Mouse (Mus musculus) cerebellum, adult 2 months (tissue): ENCODE measurements around the gene Nfkbia. TPM values are rescaled to one million over a fixed set of nuclear protein-coding genes. Genes with fewer than 3 reads are reported as not detected.

Experiments
- DNase-seq, 2 experiments: peaks; one replicate each; pipeline ENCODE4 v3.0.0; 2021
- H3K27ac ChIP-seq: fragments of 200-500 bp; 2 replicates; pipeline ENCODE4 v1.5.1; 2012; ENCODE audit warnings: low read length, control low read depth, inconsistent platforms; ENCODE audit not compliant: insufficient read depth
- H3K27me3 ChIP-seq: fragments of 200-500 bp; 2 replicates; pipeline ENCODE4 v1.6.1; 2012; ENCODE audit warnings: inconsistent platforms, mild to moderate bottlenecking, low read length, moderate library complexity; ENCODE audit not compliant: control insufficient read depth, insufficient read depth
- H3K4me1 ChIP-seq: fragments of 200-500 bp; 2 replicates; pipeline ENCODE4 v1.6.1; 2011; ENCODE audit warnings: low read length; ENCODE audit not compliant: control insufficient read depth, insufficient read depth
- H3K4me3 ChIP-seq: fragments of 200-500 bp; replicated peaks from 2 replicates; pipeline ENCODE3; 2011; ENCODE audit warnings: mild to moderate bottlenecking, low read depth, low read length, control low read depth; ENCODE audit not compliant: insufficient read depth
- CTCF ChIP-seq: fragments of 200-500 bp; IDR thresholded peaks from 2 replicates; pipeline ENCODE4 v1.5.1; 2011; ENCODE audit warnings: low read depth, mild to moderate bottlenecking, control low read depth, low read length, moderate library complexity, borderline replicate concordance; ENCODE audit not compliant: insufficient read depth
- POLR2A ChIP-seq: fragments of 200-500 bp; IDR thresholded peaks from 2 replicates; pipeline ENCODE4 v1.6.1; 2011; ENCODE audit warnings: low read length, control low read depth, borderline replicate concordance; ENCODE audit not compliant: insufficient read depth
- WGBS: fragments of 180-500 bp; shearing (Covaris S2); methylation state at CpG from one replicate; pipeline ENCODE4 v1.1.7; 2018; 5-methylcytosine and 5-hydroxymethylcytosine counted together
- polyA plus RNA-seq: library from polyadenylated mRNA; depleted of rRNA; stranded (reverse); fragments of >200 nt; gene quantifications from 2 replicates; pipeline ENCODE4 v1.2.3, GENCODE M21; 2012

Nfkbia gene
- polyA plus RNA-seq, 1 experiment = 39.1 TPM

- TF ChIP-seq POLR2A = no peak
- TF ChIP-seq CTCF = no peak
- 86% methylated on average over 10 of the region's 10 CpGs for WGBS
- H3K27me3 ChIP-seq = no peaks in the 10 kb centered on the region
- no peak for DNase-seq
- no peak overlapping the region for H3K27ac ChIP-seq
- H3K4me1 ChIP-seq = peaks cover 34% of the 10 kb centered on the region
- no peak overlapping the region for H3K4me3 ChIP-seq
Measured at GRCm38 (mm10) chr12:55467331-55468180, 24.9 kb downstream of the Nfkbia start.

- 53% methylated on average over 5 of the region's 5 CpGs for WGBS
- Histone ChIP-seq H3K27ac (no peak overlapping the region), H3K4me3 (no peak overlapping the region), H3K27me3 (no peaks in the 10 kb centered on the region), H3K4me1 (peaks cover 34% of the 10 kb centered on the region)
- no peak for DNase-seq
- no peak for TF ChIP-seq POLR2A
Measured at GRCm38 (mm10) chr12:55466816-55467215, 25.6 kb downstream of the Nfkbia start.

GRCm38 (mm10) chr12:55466088-55466701 is 26.3 kb downstream of the Nfkbia start:
- H3K27me3 ChIP-seq = no peaks in the 10 kb centered on the region
- TF ChIP-seq POLR2A (no peak), CTCF (no peak)
- H3K27ac ChIP-seq = peak overlapping the region; percentile 60
- 39% methylated on average over 7 of the region's 7 CpGs for WGBS
- peaks cover 34% of the 10 kb centered on the region for H3K4me1 ChIP-seq
- DNase-seq = peak; percentile 46 to 50
- no peak overlapping the region for H3K4me3 ChIP-seq

- Histone ChIP-seq H3K27me3 (no peaks in the 10 kb centered on the region), H3K27ac (peak overlapping the region; percentile 94), H3K4me3 (peak overlapping the region; percentile 45), H3K4me1 (peaks cover 34% of the 10 kb centered on the region)
- TF ChIP-seq CTCF (no peak), POLR2A (peak; percentile 42; the same call in 1 of the 2 replicates)
- 9% methylated on average over 17 of the region's 17 CpGs for WGBS
- DNase-seq = peak; percentile 74 to 83
Measured at GRCm38 (mm10) chr12:55465401-55465983, 27.0 kb downstream of the Nfkbia start.

- WGBS = 48% methylated on average over 14 of the region's 14 CpGs
- Histone ChIP-seq H3K27ac (peak overlapping the region; percentile 94), H3K27me3 (no peaks in the 10 kb centered on the region), H3K4me3 (no peak overlapping the region), H3K4me1 (peaks cover 34% of the 10 kb centered on the region)
- DNase-seq = no peak
- TF ChIP-seq POLR2A = no peak
- no peak for TF ChIP-seq CTCF
Measured at GRCm38 (mm10) chr12:55464846-55465361, 27.5 kb downstream of the Nfkbia start.

- H3K27ac ChIP-seq = peak overlapping the region; percentile 33
- WGBS = 45% methylated on average over 16 of the region's 16 CpGs
- H3K4me1 ChIP-seq = peaks cover 34% of the 10 kb centered on the region
- no peaks in the 10 kb centered on the region for H3K27me3 ChIP-seq
- no peak overlapping the region for H3K4me3 ChIP-seq
- TF ChIP-seq POLR2A (no peak), CTCF (no peak)
- DNase-seq = peak; percentile 41 to 47
Measured at GRCm38 (mm10) chr12:55463992-55464845, 28.2 kb downstream of the Nfkbia start.

- TF ChIP-seq POLR2A (no peak), CTCF (no peak)
- Histone ChIP-seq H3K27ac (no peak overlapping the region), H3K27me3 (no peaks in the 10 kb centered on the region), H3K4me1 (peaks cover 38% of the 10 kb centered on the region), H3K4me3 (no peak overlapping the region)
- WGBS = 22% methylated on average over 5 of the region's 5 CpGs
- peak; percentile 47 to 63 for DNase-seq
Measured at GRCm38 (mm10) chr12:55463087-55463486, 29.4 kb downstream of the Nfkbia start.
